Mouse (Mus musculus): ENCODE data around the gene Plagl1. TPM values are rescaled to one million over a fixed set of nuclear protein-coding genes. Genes with fewer than 3 reads are reported as not detected.

Plagl1 gene
- polyA plus RNA-seq, 1 experiment from 2014 or later = 125 TPM

- Histone ChIP-seq H3K27ac (ENCODE audit: low read depth, low read length) (no peak overlapping the region), H3K4me3 (ENCODE audit: low read length) (no peak overlapping the region), H3K36me3 (ENCODE audit: control insufficient read depth, insufficient read depth, low read length) (no peaks in the 10 kb centered on the region), H3K27me3 (ENCODE audit: control insufficient read depth, insufficient read depth, low read length) (peaks cover 10% of the 10 kb centered on the region; the same call in 1 of the 2 replicates), H3K9ac (ENCODE audit: low read depth, low read length) (no peak overlapping the region), H3K4me2 (replicated peaks; ENCODE audit: low read depth, low read length) (no peak overlapping the region), H3K9me3 (ENCODE audit: control insufficient read depth, low read length) (no peaks in the 10 kb centered on the region), H3K4me1 (ENCODE audit: control insufficient read depth, insufficient read depth, low read length) (peaks cover 9% of the 10 kb centered on the region; the same call in 1 of the 2 replicates)
- ATAC-seq (ENCODE audit: low FRiP score, low TSS enrichment) = no peak
- 51% methylated on average over 3 of the region's 3 CpGs for WGBS
Measured at GRCm38 (mm10) chr10:13065129-13065752, 4.9 kb downstream of the Plagl1 start.

DNA sequence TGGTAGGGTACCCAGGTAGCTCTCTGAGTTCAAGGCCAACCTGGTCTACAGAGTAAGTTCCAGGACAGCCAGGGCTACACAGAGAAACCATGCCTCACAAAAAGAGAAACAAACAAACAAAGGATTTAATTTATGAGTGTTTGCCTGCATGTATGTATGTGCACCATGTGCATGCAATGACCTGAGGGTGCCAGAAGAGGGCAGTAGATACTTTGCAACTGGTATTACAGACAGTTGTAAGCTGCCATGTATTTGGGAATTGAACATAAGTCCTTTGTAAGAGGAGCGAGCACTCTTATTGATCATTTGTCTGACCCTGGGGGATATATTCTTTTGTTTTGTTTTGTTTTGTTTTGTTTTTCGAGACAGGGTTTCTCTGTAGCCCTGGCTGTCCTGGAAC lies 10.7 kb downstream of the Plagl1 start:
- Histone ChIP-seq H3K27me3 (ENCODE audit: control insufficient read depth, insufficient read depth, low read length) (no peaks in the 10 kb centered on the region), H3K9me3 (ENCODE audit: control insufficient read depth, low read length) (no peaks in the 10 kb centered on the region), H3K4me1 (ENCODE audit: control insufficient read depth, insufficient read depth, low read length) (0 out of 2 replicates have a peak, but pooled peaks cover 9% of the 10 kb centered on the region), H3K4me3 (ENCODE audit: low read length) (no peak overlapping the region), H3K27ac (ENCODE audit: low read depth, low read length) (no peak overlapping the region), H3K36me3 (ENCODE audit: control insufficient read depth, insufficient read depth, low read length) (no peaks in the 10 kb centered on the region), H3K4me2 (replicated peaks; ENCODE audit: low read depth, low read length) (no peak overlapping the region), H3K9ac (ENCODE audit: low read depth, low read length) (no peak overlapping the region)
- 96% methylated on average over 2 of the region's 2 CpGs for WGBS
- no peak for ATAC-seq (ENCODE audit: low FRiP score, low TSS enrichment)

DNA sequence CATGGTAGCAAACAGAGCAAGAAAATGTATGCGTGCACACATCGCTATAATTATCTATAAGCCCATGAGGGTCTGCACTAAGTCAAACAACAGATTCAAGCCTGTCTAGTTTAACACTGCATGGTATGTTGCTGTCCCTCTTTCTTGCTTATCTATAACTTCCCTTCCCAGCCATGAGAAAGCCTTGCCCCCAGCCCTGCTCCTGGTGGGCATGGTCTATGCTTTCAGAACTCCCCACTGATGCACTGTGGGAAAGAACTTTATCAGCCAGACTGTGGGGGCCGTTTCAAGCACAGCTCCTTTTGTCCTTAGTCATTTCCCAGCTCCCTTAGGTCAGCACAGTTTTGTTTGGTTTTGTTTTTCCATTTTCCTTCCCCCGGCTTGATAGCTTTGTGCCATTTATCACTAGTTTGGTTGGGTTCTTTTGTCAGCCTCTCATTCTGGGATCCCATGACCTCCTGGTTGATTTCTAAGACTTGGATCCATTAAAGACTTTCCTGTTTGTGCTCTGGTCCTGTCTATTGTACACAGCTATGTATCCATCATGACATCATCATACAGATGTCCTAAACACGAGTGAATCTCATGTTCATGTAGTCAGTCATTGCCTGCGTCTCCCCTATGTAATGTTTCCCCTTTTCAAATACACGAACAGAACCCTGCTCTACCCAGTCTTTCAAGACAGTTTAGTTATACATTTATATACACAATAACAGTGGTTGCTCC lies 16.7 kb downstream of the Plagl1 start:
- Histone ChIP-seq H3K4me3 (ENCODE audit: low read length) (no peak overlapping the region), H3K36me3 (ENCODE audit: control insufficient read depth, insufficient read depth, low read length) (no peaks in the 10 kb centered on the region), H3K9me3 (ENCODE audit: control insufficient read depth, low read length) (no peaks in the 10 kb centered on the region), H3K4me1 (ENCODE audit: control insufficient read depth, insufficient read depth, low read length) (0 out of 2 replicates have a peak, but pooled peaks cover 16% of the 10 kb centered on the region), H3K4me2 (replicated peaks; ENCODE audit: low read depth, low read length) (no peak overlapping the region), H3K9ac (ENCODE audit: low read depth, low read length) (no peak overlapping the region), H3K27me3 (ENCODE audit: control insufficient read depth, insufficient read depth, low read length) (no peaks in the 10 kb centered on the region), H3K27ac (ENCODE audit: low read depth, low read length) (no peak overlapping the region)
- no peak for ATAC-seq (ENCODE audit: low FRiP score, low TSS enrichment)
- 66% methylated on average over 7 of the region's 7 CpGs for WGBS

DNA sequence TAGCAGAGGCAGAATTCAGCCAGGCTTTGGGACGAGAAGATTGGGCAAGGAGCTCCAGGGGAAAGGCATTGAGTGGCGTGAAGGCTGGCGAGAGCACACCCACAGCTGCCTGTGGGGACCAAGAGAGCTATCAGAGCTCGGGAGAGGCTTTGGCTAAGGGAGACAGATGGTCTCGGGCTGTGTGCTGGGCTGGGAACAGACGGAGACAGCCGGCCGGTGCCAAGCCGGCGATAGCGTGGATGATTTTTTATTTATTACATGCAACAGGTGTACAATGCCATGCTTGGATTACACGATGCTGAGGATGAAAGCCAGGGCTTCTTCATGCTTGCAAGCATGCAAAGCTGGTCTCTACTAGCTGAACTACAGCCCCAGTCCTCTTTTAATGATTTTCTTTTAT lies 22.2 kb downstream of the Plagl1 start:
- 79% methylated on average over 12 of the region's 12 CpGs for WGBS
- no peak overlapping the region for H3K4me2 ChIP-seq (replicated peaks; ENCODE audit: low read depth, low read length)
- no peaks in the 10 kb centered on the region for H3K36me3 ChIP-seq (ENCODE audit: control insufficient read depth, insufficient read depth, low read length)
- no peak for ATAC-seq (ENCODE audit: low FRiP score, low TSS enrichment)
- H3K9me3 ChIP-seq (ENCODE audit: control insufficient read depth, low read length) = no peaks in the 10 kb centered on the region
- no peak overlapping the region for H3K4me3 ChIP-seq (ENCODE audit: low read length)
- H3K27me3 ChIP-seq (ENCODE audit: control insufficient read depth, insufficient read depth, low read length) = no peaks in the 10 kb centered on the region
- 0 out of 2 replicates have a peak, but pooled peaks cover 7% of the 10 kb centered on the region for H3K4me1 ChIP-seq (ENCODE audit: control insufficient read depth, insufficient read depth, low read length)
- no peak overlapping the region for H3K9ac ChIP-seq (ENCODE audit: low read depth, low read length)
- H3K27ac ChIP-seq (ENCODE audit: low read depth, low read length) = no peak overlapping the region

DNA sequence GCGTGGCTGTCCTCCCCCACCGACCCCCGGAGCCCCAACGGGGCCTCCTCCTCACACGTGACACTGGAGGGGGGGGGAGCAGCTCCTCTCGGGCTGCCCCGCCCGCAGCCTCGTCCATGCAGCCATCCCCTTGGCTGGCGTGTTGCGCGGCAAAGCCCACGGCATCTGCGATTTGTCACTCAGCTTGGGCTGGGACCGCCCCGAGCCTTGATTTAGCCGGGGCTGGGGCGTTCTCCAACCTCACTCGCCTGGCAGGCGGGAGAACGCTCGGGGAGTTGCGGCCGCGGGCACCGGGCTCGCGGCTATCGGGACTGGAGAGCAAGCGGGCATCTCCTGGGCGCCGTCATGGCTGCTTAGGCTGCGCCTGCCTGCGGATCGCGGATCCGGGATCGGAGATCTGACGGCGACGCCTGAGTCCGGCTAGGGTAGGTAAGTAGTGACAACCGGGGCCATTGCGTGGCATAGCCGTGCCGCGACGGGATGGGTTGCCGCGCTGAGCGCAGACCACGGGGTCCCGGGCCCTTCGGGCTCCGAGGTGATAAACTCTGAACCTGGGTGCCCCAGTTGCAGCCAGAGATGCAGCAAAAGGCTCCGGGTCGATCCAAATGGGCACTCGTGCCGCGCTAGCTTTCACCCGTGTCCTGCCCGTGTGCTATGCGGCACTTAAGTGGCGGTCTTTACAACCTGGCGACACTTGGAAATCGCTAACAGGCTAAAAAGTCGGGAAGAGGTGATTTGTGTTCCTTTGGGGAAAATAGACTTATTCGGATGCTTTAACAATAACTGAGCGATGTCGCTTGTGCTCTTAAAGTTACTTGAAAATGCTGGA lies 30.5 kb downstream of the Plagl1 start:
- WGBS = 47% methylated on average over 70 of the region's 70 CpGs
- Histone ChIP-seq H3K4me2 (replicated peaks; ENCODE audit: low read depth, low read length) (peak overlapping the region; percentile 51), H3K27ac (ENCODE audit: low read depth, low read length) (peak overlapping the region; percentile 18; the same call in 1 of the 2 replicates)

DNA sequence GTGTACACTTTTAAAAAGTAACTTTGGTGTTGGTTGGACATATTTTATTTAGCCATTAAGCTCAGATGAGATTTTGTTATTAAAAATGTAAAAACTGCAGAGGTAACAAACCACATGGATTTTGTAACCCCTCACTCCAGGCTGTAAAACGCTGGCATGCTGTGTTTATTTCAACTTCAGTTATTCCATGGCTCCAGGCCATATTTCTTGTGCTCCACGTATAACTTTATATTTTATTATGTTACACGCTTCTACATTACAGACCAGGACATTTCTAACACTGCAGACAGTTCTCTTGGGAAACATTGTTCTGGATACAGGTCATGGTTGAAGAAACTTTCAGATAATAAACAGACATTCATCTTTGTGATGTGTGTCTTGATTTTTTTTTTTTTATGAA lies 32.7 kb downstream of the Plagl1 start:
- Histone ChIP-seq H3K4me3 (ENCODE audit: low read length) (peak overlapping the region; percentile 14; the same call in 1 of the 2 replicates), H3K4me2 (replicated peaks; ENCODE audit: low read depth, low read length) (peak overlapping the region; percentile 9), H3K9ac (ENCODE audit: low read depth, low read length) (no peak overlapping the region), H3K9me3 (ENCODE audit: control insufficient read depth, low read length) (peaks cover 23% of the 10 kb centered on the region), H3K27ac (ENCODE audit: low read depth, low read length) (no peak overlapping the region), H3K4me1 (ENCODE audit: control insufficient read depth, insufficient read depth, low read length) (no peaks in the 10 kb centered on the region), H3K36me3 (ENCODE audit: control insufficient read depth, insufficient read depth, low read length) (no peaks in the 10 kb centered on the region), H3K27me3 (ENCODE audit: control insufficient read depth, insufficient read depth, low read length) (no peaks in the 10 kb centered on the region)
- no peak for ATAC-seq (ENCODE audit: low FRiP score, low TSS enrichment)
- 63% methylated on average over 3 of the region's 3 CpGs for WGBS

More for the DNA sequence above, 30.5 kb downstream of the Plagl1 start:
- peak; percentile 96 for ATAC-seq (ENCODE audit: low FRiP score, low TSS enrichment)
- peaks cover 23% of the 10 kb centered on the region for H3K9me3 ChIP-seq (ENCODE audit: control insufficient read depth, low read length)
- no peaks in the 10 kb centered on the region for H3K4me1 ChIP-seq (ENCODE audit: control insufficient read depth, insufficient read depth, low read length)
- no peaks in the 10 kb centered on the region for H3K27me3 ChIP-seq (ENCODE audit: control insufficient read depth, insufficient read depth, low read length)
- no peaks in the 10 kb centered on the region for H3K36me3 ChIP-seq (ENCODE audit: control insufficient read depth, insufficient read depth, low read length)
- H3K4me3 ChIP-seq (ENCODE audit: low read length) = peak overlapping the region; percentile 54
- peak overlapping the region; percentile 71 for H3K9ac ChIP-seq (ENCODE audit: low read depth, low read length)

DNA sequence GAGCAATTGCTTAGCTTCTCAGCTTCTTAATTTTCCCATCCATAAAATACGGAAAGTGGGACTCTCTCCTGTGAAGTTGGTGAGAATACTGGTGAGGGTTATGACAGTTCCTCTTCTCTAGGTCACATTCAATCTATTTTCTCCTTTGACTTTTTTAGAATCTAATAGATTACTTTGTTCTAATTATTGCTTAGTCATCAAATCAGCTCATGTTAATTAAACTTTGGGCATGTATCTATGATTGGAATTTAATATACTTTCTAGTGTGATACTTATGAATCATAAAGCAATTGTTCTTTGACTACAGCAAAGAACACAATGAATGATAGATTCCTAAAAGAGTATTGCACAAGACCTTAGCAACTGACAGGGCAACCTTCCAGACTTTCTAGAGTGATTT lies 38.6 kb downstream of the Plagl1 start:
- WGBS = 84% methylated on average over 1 of the region's 1 CpGs
- no peak for ATAC-seq (ENCODE audit: low FRiP score, low TSS enrichment)
- Histone ChIP-seq H3K4me1 (ENCODE audit: control insufficient read depth, insufficient read depth, low read length) (no peaks in the 10 kb centered on the region), H3K9me3 (ENCODE audit: control insufficient read depth, low read length) (no peaks in the 10 kb centered on the region), H3K4me2 (replicated peaks; ENCODE audit: low read depth, low read length) (no peak overlapping the region), H3K9ac (ENCODE audit: low read depth, low read length) (no peak overlapping the region), H3K27ac (ENCODE audit: low read depth, low read length) (no peak overlapping the region), H3K36me3 (ENCODE audit: control insufficient read depth, insufficient read depth, low read length) (no peaks in the 10 kb centered on the region), H3K4me3 (ENCODE audit: low read length) (no peak overlapping the region), H3K27me3 (ENCODE audit: control insufficient read depth, insufficient read depth, low read length) (no peaks in the 10 kb centered on the region)

- no peaks in the 10 kb centered on the region for H3K36me3 ChIP-seq (ENCODE audit: control insufficient read depth, insufficient read depth, low read length)
- no peaks in the 10 kb centered on the region for H3K4me1 ChIP-seq (ENCODE audit: control insufficient read depth, insufficient read depth, low read length)
- no peak overlapping the region for H3K4me3 ChIP-seq (ENCODE audit: low read length)
- H3K9ac ChIP-seq (ENCODE audit: low read depth, low read length) = no peak overlapping the region
- no peak overlapping the region for H3K27ac ChIP-seq (ENCODE audit: low read depth, low read length)
- H3K4me2 ChIP-seq (replicated peaks; ENCODE audit: low read depth, low read length) = no peak overlapping the region
- ATAC-seq (ENCODE audit: low FRiP score, low TSS enrichment) = no peak
- H3K27me3 ChIP-seq (ENCODE audit: control insufficient read depth, insufficient read depth, low read length) = no peaks in the 10 kb centered on the region
- 79% methylated on average over 6 of the region's 6 CpGs for WGBS
- no peaks in the 10 kb centered on the region for H3K9me3 ChIP-seq (ENCODE audit: control insufficient read depth, low read length)
Measured at GRCm38 (mm10) chr10:13100061-13100648, 39.9 kb downstream of the Plagl1 start.

All from kidney, embryonic 14.5 days (tissue).